Mouse (Mus musculus) kidney, postnatal 10 days (tissue): Measurements from ENCODE around the gene Ptprd.

ENCODE experiments used
- DNase-seq: peaks from one replicate; pipeline ENCODE4 v3.0.0; 2021; ENCODE audit warnings: mixed read lengths

Gene Ptprd

DNA sequence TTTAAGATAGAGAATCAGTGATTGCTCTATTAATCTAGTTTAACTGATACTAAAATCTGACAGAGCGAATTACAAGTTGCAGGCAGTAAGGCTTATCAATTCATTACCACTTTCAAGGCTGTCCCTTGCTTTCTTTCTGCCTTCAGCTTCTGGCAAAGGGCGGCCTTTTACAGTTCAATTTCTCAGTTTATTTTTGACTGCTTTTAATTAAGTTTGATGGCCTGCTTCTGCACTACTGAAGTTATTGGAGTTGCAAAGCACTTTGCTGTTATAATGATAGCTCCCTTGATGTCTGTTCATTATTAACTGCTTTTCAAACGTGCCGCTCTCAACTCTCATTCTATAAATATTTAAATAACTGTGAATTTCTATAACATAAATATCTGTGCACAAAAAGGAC lies 673.9 kb downstream of the Ptprd start:
- no peak for DNase-seq

GRCm38 (mm10) chr4:77537336-77537735 lies 674.4 kb downstream of the Ptprd start:
- no peak for DNase-seq

DNA sequence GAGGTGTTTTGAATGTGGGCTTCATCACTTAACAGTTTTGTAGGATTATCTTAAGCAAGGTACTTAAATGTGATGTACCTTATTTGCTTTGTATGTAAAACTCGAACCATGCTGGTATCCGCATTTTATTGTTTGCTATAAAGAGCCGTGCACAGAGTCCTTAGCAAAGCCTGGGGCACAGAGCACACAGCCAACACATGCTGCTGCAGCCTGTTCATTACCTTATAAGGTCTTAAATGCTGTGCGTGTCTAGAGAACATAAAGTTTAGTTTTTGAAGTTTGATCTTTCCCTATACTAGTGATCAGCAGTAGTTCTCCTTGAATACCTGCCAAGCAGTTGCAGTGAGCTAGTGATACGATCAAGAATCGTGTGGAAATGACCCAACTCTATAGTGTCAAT lies 676.2 kb downstream of the Ptprd start:
- no peak for DNase-seq

DNA sequence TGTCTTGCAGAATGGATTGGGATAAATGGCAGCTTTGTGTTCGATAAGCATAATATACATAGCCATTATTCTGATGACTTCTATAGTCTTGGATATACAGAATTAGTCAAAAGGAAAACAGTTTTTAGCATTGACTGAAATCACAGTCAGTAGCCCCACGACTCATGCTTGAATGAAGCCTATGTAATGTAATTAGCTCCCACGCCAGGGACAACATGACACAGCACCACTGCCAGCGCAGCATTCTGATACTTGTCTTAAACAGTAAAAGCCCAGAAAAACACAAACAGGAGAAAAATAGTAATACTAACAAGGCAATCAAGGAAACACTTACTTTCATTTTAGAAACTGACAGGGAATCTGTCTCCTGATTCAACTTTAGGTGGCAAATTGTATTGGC lies 677.2 kb downstream of the Ptprd start:
- no peak for DNase-seq

GRCm38 (mm10) chr4:77519166-77519565 lies 692.6 kb downstream of the Ptprd start:
- peak; percentile 15 for DNase-seq

DNA sequence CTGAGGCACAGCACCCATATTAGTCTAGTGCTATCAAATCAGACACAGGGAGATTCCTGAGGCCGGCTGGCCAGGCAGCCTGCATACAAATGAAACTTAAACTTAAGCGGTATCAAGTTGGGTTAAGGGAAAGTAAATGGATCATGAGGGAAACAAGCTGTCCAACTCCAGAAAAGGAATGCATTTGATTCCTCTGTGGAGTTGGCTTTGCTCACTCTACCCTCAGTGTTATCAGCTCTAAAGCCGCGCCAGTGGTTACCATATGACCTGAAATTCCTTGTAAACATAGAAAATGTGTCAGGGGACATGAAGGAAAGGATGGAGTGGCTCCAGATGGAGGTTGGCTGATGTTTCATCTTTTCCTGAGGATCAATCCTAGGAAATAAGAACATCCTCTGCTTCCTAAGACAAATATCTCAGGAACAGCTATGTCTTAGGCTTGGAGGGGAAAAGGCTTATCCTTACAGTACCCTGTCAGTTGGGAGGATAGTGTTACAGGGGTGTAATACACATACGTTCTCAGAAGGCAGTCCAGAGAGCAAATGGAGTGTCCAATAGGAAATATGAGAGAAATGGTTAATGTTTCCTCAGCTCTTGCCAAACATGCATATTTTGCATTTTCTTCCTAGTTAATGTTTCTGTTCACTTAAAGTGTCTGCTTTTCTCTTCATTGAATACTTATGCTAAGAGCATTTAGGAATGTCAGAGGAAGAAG lies 697.7 kb downstream of the Ptprd start:
- DNase-seq: peak; percentile 5

GRCm38 (mm10) chr4:77513041-77513440 lies 698.7 kb downstream of the Ptprd start:
- DNase-seq: no peak

DNA sequence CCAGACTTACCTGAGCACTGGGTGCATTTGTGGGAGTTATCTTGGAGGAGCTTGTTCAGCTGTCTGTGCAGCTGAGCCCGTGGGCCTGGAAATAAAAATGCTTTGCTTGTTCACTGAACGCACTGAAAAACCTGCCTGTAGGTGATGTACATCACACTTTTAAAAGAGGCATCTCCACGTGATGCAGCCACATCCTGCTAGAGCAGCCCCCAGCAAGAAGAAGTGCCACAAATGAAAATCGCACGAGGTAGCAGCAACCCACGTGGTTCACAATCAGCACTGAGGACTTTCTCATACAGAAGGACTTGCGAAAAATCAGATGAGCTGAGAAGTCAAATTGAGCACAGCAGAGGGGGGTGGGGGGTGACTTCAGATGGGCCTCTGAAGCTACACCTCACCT lies 757.7 kb downstream of the Ptprd start:
- no peak for DNase-seq

DNA sequence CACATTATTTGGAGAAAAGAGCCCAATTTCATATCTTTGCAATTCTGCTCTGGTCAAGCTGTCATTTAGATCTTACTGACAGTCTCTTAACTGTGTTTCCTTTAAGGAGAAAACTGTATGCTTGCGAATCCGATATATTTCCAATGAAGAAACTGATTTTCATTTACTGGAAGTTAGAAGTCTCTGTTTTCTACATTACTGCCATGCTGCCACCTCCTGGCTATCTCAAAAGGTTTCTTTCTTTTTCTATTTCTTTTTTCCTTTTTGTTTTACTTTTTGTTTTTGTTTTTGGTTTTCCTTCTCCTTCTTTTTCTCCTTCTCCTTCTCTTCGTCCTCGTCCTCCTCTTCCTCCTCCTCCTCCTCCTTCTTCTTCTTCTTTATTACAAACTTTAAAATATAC lies 812.6 kb downstream of the Ptprd start:
- peak; percentile 12 for DNase-seq

DNA sequence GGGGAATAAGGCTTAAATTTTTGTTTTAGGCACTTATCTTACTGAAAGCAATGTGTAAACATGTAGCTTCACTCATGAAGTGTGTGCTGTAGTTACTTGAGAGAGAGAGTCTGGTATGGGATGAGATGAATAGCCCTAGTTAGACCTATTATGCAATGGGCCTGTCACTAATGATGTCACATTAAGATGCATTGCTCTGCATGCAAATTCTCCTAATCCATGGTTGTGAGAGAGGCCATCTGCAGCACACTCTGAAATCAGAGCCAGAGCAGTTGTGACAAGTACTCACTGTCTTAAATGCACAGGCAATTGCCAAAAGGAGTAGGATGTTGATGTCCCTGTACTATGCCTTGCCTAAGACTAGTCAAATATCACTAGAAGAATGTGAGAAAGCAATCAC lies 850.0 kb downstream of the Ptprd start:
- DNase-seq: no peak

- no peak for DNase-seq
Measured at GRCm38 (mm10) chr4:77327198-77327597, 884.6 kb downstream of the Ptprd start.

- no peak for DNase-seq
Measured at GRCm38 (mm10) chr4:77317060-77317680, 894.6 kb downstream of the Ptprd start.

DNA sequence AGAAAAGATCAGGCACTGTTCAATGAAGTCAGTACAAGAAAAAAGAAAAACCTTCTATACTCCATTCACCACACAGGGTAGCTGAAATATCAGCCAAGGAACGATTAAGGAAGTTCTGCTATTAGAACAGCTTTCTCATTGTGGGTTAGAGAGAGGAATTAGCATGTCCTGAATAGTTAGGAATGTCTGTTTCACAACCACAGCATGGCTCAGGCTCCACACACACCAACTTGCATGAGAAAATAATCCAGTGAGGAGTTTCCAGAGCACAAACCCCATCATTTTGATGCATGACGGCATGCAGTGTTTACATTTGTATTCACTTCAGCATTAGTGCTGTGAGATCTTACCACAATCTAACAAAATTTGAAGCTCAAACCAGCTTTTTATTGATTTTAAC lies 895.1 kb downstream of the Ptprd start:
- DNase-seq: no peak

DNA sequence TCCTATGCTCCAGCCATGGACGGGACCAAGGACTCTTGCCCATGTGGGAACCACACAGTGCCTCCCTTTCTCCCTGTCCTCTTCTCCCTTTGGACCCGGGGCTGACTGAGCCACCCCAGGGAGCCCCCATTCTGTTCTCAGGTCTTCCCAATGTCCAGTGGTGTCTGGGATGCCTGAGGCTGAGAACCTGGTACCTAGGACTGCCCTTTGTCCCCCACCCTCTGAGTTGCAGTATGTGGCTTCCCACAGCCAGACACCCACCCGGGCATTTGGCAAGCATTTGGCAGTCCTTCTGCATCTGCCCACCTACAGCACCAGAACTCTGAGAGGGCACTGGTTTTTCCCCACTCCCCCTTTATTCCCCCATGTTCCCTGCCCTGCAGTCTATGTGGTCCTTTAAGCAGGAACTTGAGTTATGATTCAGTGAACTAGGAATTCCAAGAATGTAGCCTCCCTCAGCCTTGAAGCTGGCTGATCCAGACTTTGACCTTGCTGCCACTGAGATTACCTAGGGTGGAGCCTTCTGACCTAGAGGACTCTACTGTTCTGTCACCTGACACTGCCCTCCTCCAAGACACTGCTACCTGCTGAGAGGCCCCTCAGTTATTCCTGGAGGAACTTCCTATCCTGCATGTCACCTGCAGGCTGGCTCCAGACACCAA lies 901.5 kb downstream of the Ptprd start:
- peak; percentile 50 for DNase-seq

GRCm38 (mm10) chr4:77283423-77283822 lies 928.3 kb downstream of the Ptprd start:
- DNase-seq: no peak

DNA sequence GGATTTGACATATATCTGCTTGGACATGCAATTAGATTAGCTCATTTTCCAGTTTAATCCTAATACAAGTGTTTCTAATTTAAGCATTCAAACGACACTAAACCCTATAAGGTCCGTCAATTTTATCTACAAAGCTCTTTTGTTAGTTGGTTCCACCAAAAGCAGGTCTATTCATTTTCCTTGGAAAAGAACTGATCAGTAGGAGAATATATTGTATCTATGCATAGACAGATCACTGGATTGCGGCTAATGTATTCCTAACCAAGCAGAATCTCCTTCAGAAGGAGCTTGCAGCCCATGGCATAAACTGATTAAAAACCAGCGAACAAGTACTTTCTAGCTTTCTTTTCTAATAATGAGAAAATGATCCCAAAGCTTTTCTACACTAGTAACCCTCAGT lies 933.8 kb downstream of the Ptprd start:
- DNase-seq: no peak

GRCm38 (mm10) chr4:77259972-77260290 lies 951.8 kb downstream of the Ptprd start:
- no peak for DNase-seq

GRCm38 (mm10) chr4:77259250-77259971 lies 952.4 kb downstream of the Ptprd start:
- peak; percentile 7 for DNase-seq

GRCm38 (mm10) chr4:77251188-77251587 lies 960.6 kb downstream of the Ptprd start:
- DNase-seq: no peak

- no peak for DNase-seq
Measured at GRCm38 (mm10) chr4:77249801-77250200, 962.0 kb downstream of the Ptprd start.

- DNase-seq: no peak
Measured at GRCm38 (mm10) chr4:77248918-77249317, 962.8 kb downstream of the Ptprd start.

DNA sequence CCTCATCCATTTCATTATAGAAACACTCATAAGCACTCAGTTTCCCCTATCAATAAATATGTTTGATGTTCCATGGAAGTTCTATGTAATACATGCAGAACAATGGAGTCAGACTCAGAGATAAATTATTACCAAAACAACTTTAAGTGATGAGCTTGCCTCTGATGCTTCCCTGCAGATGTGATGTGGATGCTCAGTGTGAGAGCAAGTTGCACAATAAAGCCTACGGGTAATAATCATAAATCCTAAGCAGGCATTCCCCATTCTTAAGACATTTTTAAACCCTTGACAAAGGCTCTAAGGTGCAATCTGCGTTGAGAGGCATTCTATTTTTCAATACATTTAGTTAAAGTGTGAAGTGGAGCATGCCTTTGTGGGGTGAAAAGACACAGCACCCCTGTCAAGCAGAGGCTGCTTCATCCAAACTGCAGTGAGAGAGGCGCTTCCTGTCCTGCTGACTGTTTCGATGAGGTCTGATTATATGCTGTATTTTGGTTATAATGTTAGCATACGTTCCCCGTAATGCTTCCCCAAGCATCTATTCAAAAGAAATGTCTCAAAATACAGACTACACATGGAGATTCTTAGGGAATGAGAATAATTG lies 969.8 kb downstream of the Ptprd start:
- no peak for DNase-seq

DNA sequence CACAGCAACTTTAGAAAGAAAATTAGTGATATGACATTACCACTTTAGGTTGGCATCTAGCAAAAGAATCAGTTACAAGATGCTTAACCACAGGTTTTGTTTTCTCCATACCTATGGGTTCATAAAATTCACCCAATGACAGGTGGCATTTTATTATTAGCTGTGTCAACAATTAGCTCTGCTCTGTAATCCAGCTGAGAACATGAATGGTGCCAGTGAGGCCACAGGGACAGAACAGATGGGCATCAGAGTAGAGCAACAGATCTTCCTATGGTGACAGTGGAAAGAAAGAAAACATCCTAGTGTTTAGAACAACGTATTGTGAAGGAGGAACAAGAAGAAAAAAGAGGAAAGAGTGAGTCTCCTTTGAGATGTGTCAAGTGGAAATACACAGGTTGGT lies 973.6 kb downstream of the Ptprd start:
- no peak for DNase-seq
